Mouse (Mus musculus): Measurements from ENCODE around the gene Eaf1.

Gene Eaf1

DNA sequence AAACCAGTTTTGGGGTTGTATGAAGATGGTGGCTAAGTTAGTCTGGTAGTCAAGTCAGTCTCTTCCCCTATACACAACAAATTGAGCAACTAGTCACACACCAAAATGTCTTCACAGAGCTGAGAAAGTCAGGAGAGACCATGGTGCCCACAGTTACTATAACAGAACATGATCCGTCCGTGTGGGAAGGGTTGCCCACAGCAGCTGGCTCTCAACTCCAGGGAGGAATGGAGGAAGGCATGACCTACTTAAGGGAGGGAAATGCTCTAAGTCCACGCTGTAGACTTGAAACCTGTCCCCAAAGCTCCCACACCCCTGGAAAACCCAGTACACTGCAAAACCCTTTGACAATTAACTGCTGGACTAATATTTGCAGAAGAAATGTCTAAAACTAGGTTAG is 16.1 kb downstream of the Eaf1 start:
- no peak for DNase-seq

DNA sequence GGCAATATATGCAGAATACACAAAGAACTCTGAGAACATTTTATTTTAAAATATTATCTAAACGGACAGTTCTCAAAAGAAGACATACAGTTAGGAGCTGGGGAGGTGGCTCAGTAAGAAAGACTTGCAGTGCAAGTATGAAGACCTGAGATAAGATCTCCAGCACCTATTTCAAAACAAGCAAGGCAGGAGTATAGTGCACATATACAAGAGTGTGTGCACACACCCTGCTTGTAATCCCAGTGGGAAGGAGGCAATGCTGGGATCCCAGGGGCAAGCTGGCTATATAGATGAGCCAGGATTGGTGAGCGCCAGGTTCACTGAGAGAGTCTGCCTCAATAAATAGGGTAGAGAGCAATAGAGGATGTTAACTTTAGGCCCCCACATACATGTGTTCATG is 21.7 kb downstream of the Eaf1 start:
- peak in 1 of 2 experiments; percentile 1 for DNase-seq

DNA sequence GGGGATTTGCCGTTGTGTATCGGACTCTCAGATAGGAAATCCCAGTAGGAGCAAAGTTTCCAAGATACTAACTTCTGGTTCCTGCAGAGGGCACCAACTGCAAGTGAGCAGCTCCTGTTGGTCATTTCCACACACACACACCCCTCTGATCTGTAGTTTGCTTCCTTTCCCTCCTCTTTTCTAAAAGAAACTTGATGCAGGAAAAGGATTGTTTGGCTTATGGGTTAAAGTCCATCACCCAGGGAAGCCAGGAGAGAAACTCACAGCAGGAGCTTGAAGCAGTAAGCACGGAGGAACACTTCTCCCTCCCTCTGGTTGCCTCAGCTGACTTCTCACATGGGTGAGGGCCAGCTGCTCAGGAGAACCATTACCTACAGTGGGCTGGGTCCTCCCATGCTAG is 25.0 kb downstream of the Eaf1 start:
- no peak for DNase-seq

DNA sequence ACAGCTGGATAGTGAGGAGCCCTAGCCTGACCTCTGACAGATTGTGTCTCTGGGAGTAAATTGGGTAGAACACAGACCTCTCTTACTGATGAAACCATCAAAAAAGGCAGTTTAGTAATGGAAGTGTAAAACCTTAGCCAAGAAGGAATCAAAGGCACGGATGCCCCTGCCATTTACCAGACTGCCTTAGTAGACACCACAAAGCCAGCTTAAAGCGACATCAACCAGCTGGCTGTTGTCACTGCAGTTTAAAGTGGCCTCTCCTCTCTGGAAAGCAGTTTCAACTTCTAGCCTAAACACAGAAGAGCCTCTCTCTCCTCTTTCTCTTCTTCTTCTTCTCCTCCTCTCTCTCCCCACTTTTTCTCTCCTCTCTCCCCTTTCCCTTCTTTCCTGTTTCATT is 27.1 kb downstream of the Eaf1 start:
- no peak for DNase-seq

DNA sequence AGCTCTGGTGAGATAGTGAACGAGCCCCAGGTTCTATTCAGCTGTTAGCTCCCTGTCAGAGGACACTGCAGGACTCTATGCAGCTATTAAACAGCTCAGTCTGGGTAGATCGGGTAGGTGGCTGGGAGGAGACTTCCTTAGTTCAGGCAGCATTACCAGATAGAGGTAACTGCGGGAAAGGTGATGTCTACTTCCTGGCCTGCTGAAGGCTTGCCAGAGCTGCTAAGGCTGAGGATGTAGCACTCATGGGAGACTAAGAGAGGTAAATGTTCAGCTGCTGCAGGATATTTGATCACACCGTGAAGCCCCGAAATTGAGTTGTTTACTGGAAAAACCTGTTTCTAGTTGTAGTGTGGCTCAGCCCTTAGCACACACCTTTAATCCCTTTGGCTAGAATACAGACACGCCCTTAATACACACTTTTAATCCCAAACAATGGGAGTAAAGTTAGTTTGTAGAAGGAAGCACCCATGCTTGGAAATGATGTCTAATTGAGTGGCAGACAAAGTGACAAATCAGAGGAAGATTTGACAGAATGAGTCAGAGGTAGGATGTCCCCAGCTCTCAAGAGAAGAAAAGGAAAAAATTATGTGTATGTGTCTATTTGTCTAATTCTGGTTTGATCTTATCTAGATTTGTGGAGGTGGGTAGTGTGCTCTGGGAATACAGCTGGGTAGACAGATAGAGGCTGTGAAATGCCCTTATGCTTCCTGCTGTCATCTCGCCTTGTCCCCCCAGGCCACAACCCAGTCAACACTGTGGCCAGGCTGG is 31.0 kb downstream of the Eaf1 start:
- DNase-seq: no peak

DNA sequence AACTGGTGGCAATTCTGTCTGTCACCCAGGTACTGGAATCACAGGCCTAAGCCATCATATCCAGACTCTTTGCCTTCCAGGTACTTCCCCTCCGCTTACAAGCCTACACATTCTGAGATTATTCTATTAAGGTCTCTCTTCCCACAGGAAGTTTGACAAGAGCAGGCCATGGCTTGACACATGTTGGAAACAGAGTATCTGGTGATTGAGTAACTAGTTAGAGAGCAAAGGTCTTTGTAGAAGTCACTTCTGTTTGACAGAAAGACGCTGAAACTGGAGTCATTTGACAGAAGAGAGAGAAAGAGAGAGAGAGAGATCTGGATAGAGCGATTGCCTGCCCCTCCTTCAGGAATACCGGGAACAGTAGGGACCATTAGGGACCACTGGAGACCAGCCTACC is 36.6 kb downstream of the Eaf1 start:
- DNase-seq: no peak

DNA sequence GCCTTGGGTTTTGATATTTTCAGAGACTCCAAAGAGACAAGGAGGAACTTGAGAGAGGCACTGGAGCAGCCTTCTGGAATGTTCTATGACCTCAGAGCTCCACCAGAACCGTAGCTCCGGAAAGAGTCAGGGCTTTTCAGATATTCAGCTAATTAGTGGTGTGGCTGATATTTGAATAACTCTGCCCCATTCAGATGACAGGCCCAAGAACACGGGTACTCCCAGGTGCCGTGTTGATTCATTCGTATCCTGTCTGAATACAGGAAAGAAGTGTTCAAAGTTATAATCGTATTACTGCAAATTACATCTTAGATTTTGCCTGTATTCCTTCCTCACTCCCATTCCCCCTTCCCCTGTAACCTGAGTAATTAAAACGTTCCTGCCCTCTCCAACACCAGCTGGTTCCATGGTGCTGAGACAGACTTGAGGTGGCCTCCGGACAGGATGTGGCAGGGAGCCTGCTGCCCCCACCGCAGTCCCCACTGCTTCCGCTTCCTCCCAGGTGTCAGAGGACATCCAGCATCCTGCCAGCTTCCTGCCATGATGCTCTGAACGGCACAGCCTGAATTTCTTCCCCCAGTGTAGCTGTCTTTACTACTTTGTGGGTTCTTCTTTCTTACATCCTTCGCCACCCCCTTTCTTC is 37.4 kb downstream of the Eaf1 start:
- DNase-seq: peak; percentile 82 to 88

DNA sequence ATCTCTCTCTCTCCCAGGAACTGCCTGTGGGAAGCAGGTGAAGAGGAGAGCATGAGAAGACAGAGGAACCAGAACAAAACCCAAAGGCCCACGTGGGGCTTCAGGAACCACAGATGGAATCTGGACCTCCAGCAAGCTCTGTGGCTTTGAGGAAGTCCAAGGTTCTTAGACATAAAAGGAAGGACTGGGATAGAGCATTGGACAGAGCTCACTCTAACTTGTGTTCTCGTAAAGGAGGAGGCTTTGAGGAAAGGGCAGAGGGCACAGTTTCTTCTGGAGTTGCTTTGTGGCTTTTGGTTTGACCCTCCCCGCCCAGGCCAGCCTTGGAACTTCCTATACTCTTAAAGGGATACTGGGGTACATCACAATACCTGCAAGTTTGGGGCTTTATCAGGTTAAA is 38.5 kb downstream of the Eaf1 start:
- DNase-seq: no peak

DNA sequence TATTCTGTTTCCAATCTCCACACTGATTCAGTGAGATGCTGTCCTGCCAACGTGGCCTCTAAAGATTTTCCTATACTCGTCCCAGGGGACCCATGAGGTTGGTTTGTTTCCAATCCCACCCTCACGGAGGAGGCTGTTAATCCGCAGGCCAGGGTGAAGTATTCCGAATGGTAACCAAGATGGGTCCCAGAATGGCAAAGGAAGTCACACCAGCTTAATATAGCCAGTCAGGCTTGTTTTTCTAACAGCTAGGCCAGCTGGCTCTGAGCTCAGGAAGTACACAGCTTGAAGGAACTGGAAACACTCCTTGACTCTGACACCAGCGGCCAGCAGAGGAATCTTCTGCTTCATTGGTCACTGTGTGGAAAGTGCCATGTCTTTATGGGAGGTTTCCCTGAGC is 43.1 kb downstream of the Eaf1 start:
- DNase-seq: no peak

DNA sequence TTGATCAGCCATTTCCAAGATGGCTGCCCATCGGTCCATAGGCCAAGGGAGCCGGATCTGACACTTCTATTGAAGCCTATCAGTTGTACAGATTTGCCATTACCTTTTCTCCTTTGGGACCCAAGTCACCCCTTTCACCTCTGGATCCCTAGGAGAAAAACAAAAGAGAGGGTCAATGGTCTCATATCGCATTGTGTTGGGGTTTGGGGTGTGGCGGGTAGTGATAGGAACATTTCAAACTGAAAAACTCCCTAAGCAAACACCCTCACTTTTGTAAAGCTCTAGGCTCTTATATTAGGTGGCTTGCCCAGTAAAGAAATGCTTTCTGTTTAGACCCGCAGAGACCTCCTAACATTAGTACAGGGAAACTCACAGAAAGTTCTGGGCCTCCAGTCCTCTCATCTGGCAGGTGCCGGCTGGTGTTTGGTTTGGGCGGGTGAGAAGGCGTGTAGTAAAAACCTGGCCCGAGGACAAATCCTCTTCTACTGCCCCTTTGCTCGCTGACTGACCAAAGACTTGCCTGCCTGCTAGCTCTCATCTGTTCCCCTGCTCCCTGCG is 49.8 kb downstream of the Eaf1 start:
- DNase-seq: no peak

DNA sequence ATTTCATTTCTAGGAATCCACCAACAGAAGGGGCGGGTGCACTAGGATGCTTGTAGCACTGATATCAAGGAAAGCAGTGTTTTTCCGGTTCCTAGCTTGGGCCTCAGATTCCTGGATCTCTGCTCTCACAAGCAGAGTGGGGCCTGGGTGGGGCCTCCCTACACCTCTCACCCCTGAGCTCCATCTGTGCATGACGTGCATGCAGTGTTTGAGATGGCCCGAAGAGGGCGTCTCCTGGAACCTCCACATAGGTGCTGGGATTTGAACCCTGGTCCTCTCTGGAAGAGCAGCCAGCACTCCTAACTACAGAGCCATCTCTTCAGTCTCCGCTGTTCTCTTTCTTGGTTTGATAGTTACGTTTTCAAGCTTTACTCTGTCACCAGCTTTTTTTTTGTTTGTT is 60.8 kb downstream of the Eaf1 start:
- peak; percentile 53 to 70 for DNase-seq

DNA sequence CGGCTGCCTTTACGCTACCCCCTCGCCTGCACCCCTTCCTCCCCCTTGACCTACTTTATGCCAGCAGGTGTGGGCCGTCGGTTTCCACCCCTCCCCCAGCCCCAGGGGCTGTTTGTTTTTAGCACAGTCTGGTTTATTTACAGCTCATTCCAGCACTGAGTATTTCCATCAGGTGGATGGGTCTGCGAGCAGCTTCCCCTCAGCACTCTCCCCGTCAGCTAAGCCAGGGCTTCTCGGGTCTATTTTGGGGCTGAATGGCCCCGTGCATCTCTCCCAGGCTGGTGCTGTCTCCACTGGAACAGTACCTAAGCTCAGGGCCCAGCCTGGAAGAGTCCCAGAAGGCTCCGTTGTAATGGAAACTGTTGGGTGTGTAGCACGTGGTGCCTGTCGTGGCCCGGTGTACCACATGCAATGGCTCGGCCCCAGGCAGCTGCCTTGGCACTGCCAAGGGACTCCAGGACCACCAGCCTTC is 61.8 kb downstream of the Eaf1 start:
- peak; percentile 91 to 95 for DNase-seq

DNA sequence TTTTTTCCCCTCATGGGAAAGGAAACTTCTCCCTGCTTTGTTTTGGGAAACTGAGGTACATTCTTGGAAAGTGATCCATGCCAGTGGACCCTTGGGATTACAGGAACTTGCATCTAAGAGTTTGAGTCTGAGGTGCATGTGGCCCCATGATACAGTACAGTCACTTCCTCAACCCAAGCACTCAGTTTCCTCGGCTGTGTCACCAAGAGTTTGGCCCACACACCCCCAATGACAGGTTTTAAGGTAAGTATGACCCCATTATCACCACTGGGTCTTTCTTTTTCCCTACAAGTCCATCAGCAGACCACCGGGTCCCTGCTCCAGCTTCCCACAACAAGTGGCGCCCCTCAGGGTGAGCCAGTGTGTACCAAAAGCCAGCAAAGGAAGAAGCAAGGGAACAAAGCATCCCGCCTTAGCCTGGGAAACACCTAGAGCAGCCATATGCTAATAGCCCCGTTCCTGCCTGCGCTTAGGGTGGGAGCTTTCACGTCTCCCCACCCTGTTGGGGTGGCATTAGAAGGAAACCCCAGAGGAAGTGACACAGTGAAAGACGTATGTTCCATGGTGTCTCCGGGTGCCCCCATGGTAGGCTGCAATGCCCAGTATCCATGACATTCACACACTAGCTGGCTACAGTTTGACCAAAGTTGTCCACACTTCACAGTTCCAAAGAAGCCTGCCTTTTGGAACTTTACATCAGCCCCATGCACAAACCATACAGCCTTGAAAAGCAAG is 62.5 kb downstream of the Eaf1 start:
- no peak for DNase-seq

DNA sequence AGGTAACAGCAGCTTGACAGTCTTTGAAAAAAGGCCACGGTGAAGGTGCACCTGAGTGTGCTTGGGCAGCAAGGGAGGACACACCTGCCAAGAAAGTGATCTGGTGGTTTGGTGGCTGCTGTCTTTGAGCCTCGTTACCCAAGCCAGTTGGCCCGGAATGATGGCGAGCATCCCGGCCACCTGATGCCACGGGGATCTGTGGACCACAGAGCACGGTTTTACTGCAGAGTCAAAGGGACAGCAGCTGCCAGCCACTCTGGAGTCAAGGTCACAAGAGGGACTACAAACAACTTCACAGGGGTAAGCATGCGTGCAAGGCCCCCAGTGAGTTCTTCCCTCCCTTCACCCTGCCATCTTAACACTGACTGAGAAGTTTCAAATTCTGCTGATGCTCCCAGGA is 63.1 kb downstream of the Eaf1 start:
- DNase-seq: peak in 1 of 2 experiments; percentile 56

DNA sequence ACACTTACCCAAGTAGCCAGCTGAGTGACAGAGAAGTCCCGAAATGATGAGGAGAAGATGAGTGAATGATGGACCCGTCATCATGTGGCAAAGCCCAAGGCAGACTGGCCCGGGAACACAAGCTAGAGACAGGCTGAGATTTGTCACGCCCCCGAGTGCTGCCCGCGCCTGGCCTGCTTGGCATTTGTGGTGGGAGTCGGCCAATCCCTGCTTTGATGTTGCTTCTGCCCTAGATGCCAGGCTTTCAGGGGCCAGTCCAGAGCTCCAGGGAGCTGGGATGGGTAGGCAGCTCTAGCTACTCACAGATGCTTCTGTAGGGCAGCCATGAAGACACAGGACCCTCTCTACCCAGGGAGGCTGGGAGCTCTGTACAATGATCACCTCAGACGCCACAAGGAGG is 63.6 kb downstream of the Eaf1 start:
- DNase-seq: no peak

DNA sequence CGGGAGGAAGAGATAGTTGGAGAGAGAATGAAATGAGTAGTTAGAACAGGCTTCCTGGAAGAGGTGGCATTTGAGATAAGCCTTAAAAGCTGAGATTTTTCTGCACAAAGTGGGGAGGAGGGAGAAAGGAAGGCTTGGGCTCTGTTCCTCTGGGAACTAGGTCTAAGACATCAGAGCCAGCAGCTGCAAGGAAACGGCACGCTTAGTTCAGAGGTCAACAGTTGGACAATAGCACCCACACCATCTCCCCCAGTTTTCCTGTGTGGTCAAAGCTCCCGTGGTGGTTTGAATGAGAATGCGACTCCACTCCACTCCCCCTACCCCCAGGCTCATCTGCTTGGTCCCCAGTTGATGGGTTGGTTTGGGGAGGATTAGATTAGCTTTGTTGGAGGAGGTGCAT is 65.0 kb downstream of the Eaf1 start:
- DNase-seq: no peak

Measured in thymus, adult 18-20 months (tissue).